Mouse (Mus musculus): Measurements from ENCODE around the gene Olfr799. TPM values are rescaled to one million over a fixed set of nuclear protein-coding genes. Genes with fewer than 3 reads are reported as not detected.

The Olfr799 gene
- polyA plus RNA-seq, 1 experiment from 2014 or later = not detected

- H3K36me3 ChIP-seq (replicated peaks; ENCODE audit: control insufficient read depth, insufficient read depth, low read depth, low read length) = no peaks in the 10 kb centered on the region
- H3K4me3 ChIP-seq (ENCODE audit: low read depth, low read length) = no peak within 1 kb of the TSS
- H3K27me3 ChIP-seq (ENCODE audit: control insufficient read depth, insufficient read depth, low read length) = no peaks in the 10 kb centered on the region
- DNase-seq (ENCODE audit: low spot score) = no peak
- ATAC-seq (replicated peaks; ENCODE audit: insufficient number of reproducible peaks, low FRiP score, low TSS enrichment, low read depth) = no peak
- WGBS = 61% methylated on average over 1 of the region's 1 CpGs
- H3K9ac ChIP-seq (replicated peaks; ENCODE audit: low read length) = no peak within 1 kb of the TSS
- H3K27ac ChIP-seq (replicated peaks; ENCODE audit: low read depth, low read length) = no peak within 1 kb of the TSS
- no peaks in the 10 kb centered on the region for H3K9me3 ChIP-seq (replicated peaks; ENCODE audit: control insufficient read depth, low read length)
- no peaks in the 10 kb centered on the region for H3K4me1 ChIP-seq (ENCODE audit: control insufficient read depth, insufficient read depth, low read length)
- H3K4me2 ChIP-seq (ENCODE audit: low read depth, low read length) = no peak within 1 kb of the TSS
Observed at GRCm38 (mm10) chr10:129688069-129688468, 50.8 kb downstream of the Olfr799 start, which contains the start of gene Olfr802. Gene Olfr802, minus strand, starts transcription at chr10:129688169.

GRCm38 (mm10) chr10:129694186-129694585, 56.9 kb downstream of the Olfr799 start, which contains the start of gene Olfr803:
Gene Olfr803, minus strand, starts transcription at chr10:129694286.
- Histone ChIP-seq H3K4me1 (ENCODE audit: control insufficient read depth, insufficient read depth, low read length) (no peaks in the 10 kb centered on the region), H3K36me3 (replicated peaks; ENCODE audit: control insufficient read depth, insufficient read depth, low read depth, low read length) (no peaks in the 10 kb centered on the region), H3K27me3 (ENCODE audit: control insufficient read depth, insufficient read depth, low read length) (no peaks in the 10 kb centered on the region), H3K4me3 (ENCODE audit: low read depth, low read length) (no peak within 1 kb of the TSS), H3K27ac (replicated peaks; ENCODE audit: low read depth, low read length) (no peak within 1 kb of the TSS), H3K9ac (replicated peaks; ENCODE audit: low read length) (no peak within 1 kb of the TSS), H3K4me2 (ENCODE audit: low read depth, low read length) (no peak within 1 kb of the TSS), H3K9me3 (replicated peaks; ENCODE audit: control insufficient read depth, low read length) (no peaks in the 10 kb centered on the region)
- ATAC-seq (replicated peaks; ENCODE audit: insufficient number of reproducible peaks, low FRiP score, low TSS enrichment, low read depth) = no peak
- WGBS = 80% methylated on average over 2 of the region's 2 CpGs
- no peak for DNase-seq (ENCODE audit: low spot score)

Other genes starting within 250 kb of the Olfr799 start
- gene Olfr785, start 232.1 kb upstream of the Olfr799 start, polyA plus RNA-seq (2014; fragmentation: Nextera tagmentation; extraction: Ambion mirVana) = not detected in 2 replicates
- not detected in 2 replicates for gene Olfr786, start 210.2 kb upstream of the Olfr799 start, polyA plus RNA-seq (2014; fragmentation: Nextera tagmentation; extraction: Ambion mirVana)
- not detected in 2 replicates for gene Olfr787, start 175.6 kb upstream of the Olfr799 start, polyA plus RNA-seq (2014; fragmentation: Nextera tagmentation; extraction: Ambion mirVana)
- gene Olfr788, start 166.5 kb upstream of the Olfr799 start, polyA plus RNA-seq (2014; fragmentation: Nextera tagmentation; extraction: Ambion mirVana) = not detected in 2 replicates
- not detected in 2 replicates for gene Olfr789, start 152.7 kb upstream of the Olfr799 start, polyA plus RNA-seq (2014; fragmentation: Nextera tagmentation; extraction: Ambion mirVana)
- not detected in 2 replicates for gene Olfr790, start 139.0 kb upstream of the Olfr799 start, polyA plus RNA-seq (2014; fragmentation: Nextera tagmentation; extraction: Ambion mirVana)
- not detected in 2 replicates for gene Olfr791, start 115.7 kb upstream of the Olfr799 start, polyA plus RNA-seq (2014; fragmentation: Nextera tagmentation; extraction: Ambion mirVana)
- not detected in 2 replicates for gene Olfr792, start 98.3 kb upstream of the Olfr799 start, polyA plus RNA-seq (2014; fragmentation: Nextera tagmentation; extraction: Ambion mirVana)
- not detected in 2 replicates for gene Olfr794, start 69.8 kb upstream of the Olfr799 start, polyA plus RNA-seq (2014; fragmentation: Nextera tagmentation; extraction: Ambion mirVana)
- gene Olfr796, start 24.9 kb upstream of the Olfr799 start, polyA plus RNA-seq (2014; fragmentation: Nextera tagmentation; extraction: Ambion mirVana) = not detected in 2 replicates
- not detected in 2 replicates for gene Olfr798, start 9.6 kb upstream of the Olfr799 start, polyA plus RNA-seq (2014; fragmentation: Nextera tagmentation; extraction: Ambion mirVana)
- gene Olfr800, start 20.2 kb downstream of the Olfr799 start, polyA plus RNA-seq (2014; fragmentation: Nextera tagmentation; extraction: Ambion mirVana) = not detected in 2 replicates
- gene Olfr801, start 36.4 kb downstream of the Olfr799 start, polyA plus RNA-seq (2014; fragmentation: Nextera tagmentation; extraction: Ambion mirVana) = not detected in 2 replicates
- not detected in 2 replicates for gene Olfr802, start 50.7 kb downstream of the Olfr799 start, polyA plus RNA-seq (2014; fragmentation: Nextera tagmentation; extraction: Ambion mirVana)
- not detected in 2 replicates for gene Olfr803, start 56.8 kb downstream of the Olfr799 start, polyA plus RNA-seq (2014; fragmentation: Nextera tagmentation; extraction: Ambion mirVana)
- gene Olfr804, start 65.7 kb downstream of the Olfr799 start, polyA plus RNA-seq (2014; fragmentation: Nextera tagmentation; extraction: Ambion mirVana) = not detected in 2 replicates
- not detected in 2 replicates for gene Olfr805, start 91.9 kb downstream of the Olfr799 start, polyA plus RNA-seq (2014; fragmentation: Nextera tagmentation; extraction: Ambion mirVana)
- gene Olfr806, start 104.4 kb downstream of the Olfr799 start, polyA plus RNA-seq (2014; fragmentation: Nextera tagmentation; extraction: Ambion mirVana) = not detected in 2 replicates
- gene Olfr807, start 120.3 kb downstream of the Olfr799 start, polyA plus RNA-seq (2014; fragmentation: Nextera tagmentation; extraction: Ambion mirVana) = not detected in 2 replicates
- not detected in 2 replicates for gene Olfr808, start 128.0 kb downstream of the Olfr799 start, polyA plus RNA-seq (2014; fragmentation: Nextera tagmentation; extraction: Ambion mirVana)
- not detected in 2 replicates for gene Olfr809, start 137.2 kb downstream of the Olfr799 start, polyA plus RNA-seq (2014; fragmentation: Nextera tagmentation; extraction: Ambion mirVana)
- gene Olfr810, start 157.4 kb downstream of the Olfr799 start, polyA plus RNA-seq (2014; fragmentation: Nextera tagmentation; extraction: Ambion mirVana) = not detected in 2 replicates
- gene Olfr811, start 166.9 kb downstream of the Olfr799 start, polyA plus RNA-seq (2014; fragmentation: Nextera tagmentation; extraction: Ambion mirVana) = not detected in 2 replicates
- gene Olfr812, start 208.6 kb downstream of the Olfr799 start, polyA plus RNA-seq (2014; fragmentation: Nextera tagmentation; extraction: Ambion mirVana) = not detected in 2 replicates
- gene Olfr813, start 217.9 kb downstream of the Olfr799 start, polyA plus RNA-seq (2014; fragmentation: Nextera tagmentation; extraction: Ambion mirVana) = not detected in 2 replicates
- gene Olfr814, start 242.4 kb downstream of the Olfr799 start, polyA plus RNA-seq (2014; fragmentation: Nextera tagmentation; extraction: Ambion mirVana) = not detected in 2 replicates